Mouse (Mus musculus): Measurements from ENCODE around the gene Macrod2.

GRCm38 (mm10) chr2:141266591-141266990 is 871.5 kb downstream of the Macrod2 start:
- no peak for TF ChIP-seq GATA1 (IDR thresholded peaks at IDR 0.05; ENCODE audit: borderline replicate concordance, low read length)
- TF ChIP-seq FLI1 (IDR thresholded peaks at IDR 0.05; ENCODE audit: low read length), result no peak

All from megakaryocyte, embryonic 14.5 days (primary cell).